Mouse (Mus musculus) cerebellum, adult 8-10 months (tissue): ENCODE data around the gene Asb2.

Experiments used
- DNase-seq: peaks from one replicate; pipeline ENCODE4 v3.0.0; 2022

The Asb2 gene

DNA sequence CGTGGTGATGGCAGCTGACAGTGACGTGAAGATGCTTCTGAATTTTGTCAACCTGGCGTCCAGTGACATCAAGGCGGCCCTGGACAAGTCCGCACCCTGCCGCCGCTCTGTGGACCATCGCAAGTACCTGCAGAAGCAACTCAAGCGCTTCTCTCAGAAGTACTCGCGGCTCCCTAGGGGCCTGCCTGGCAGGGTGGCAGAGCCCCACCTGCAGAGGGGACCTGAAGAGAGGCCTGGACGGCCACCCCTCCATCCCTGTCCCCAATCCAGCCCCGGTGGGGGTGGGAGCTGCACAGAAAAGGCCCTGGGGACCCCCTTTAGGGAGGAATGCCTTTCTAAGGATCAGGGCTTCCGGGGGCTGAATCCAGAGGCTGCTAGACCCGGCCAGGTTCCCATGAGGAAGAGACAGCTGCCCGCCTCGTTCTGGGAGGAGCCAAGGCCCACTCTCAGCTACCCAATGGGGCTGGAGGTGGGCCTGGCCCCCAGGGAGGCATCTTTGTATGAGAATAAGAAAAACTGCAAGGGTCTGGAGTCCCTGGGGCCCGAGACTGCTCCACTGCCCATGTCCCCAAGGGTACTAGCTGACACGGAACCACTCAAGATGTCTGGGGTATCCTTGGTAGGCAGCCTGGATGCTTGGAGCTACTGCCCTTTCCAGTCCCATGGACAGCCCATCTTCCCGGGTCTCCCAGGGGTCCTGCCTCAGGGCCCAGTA is 39.8 kb downstream of the Asb2 start:
- no peak for DNase-seq

DNA sequence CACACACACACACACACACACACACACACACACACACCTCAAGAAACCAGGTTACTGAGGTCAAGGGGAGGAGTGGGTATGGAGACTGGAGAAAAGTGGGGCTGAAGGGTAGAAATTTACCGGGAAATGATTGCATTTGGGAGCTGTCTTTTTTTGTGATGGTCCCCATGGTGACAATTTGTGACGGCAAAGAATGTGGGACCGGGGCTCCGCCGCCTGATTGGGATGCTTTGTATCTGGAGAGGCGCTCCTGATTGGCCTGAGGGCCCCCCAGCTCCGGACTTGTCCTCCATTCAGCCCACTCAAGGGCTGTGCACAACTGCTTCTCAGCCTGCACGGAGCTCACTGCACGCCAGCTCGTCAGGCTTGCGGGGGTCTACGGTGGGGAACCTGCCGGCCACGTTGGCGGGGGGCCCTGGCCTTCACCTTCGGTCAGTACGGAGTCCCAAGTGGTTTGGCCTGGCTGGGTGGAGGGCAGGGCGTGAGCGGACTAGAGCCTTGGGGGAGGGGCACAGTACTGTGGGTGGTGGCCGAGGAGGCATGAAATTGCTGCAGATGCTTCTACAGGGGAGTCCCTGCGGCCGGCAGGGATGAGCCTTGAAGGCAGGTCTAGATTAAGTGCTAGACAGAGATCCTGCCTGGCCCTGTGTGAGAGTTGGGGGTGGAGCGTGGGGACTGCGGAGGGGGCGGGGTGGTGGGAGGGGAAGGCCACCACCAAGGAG is 41.0 kb downstream of the Asb2 start:
- no peak for DNase-seq

DNA sequence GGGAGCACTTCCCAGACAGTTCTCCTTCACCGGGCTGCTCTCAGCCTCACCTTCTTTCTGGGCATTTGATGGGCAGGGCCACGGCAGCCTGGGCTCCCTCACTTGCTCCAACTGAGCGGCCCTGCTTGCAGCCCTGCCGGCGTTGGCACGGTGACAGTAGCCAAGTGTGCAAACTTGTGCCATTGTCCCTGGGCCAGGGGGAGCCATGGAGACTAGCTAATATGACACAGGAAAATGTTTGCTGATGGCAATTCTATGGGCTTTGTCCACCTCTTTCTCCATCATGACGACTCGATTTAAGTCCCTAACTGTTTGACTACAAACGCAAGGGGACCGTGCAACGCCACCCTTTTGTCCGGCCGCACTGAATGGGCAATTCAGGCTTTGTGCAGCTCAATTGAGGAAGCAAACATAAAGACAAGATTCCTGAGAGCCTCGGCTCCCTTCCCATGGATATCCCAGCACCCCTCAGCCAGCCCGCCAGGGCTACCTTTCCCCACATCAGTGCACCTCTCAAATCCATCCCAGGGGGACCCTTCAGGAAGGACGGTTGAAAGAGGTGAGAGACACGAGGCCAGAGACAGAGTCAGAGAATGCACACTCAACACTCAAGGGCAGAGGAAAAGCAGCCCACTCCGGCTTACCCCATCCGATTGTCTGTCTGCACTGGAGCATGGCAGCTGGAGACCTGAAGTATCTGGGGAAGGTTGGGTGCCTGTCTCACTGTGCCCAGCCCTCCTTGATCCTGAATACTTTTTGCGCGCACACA is 41.7 kb downstream of the Asb2 start:
- DNase-seq = no peak

DNA sequence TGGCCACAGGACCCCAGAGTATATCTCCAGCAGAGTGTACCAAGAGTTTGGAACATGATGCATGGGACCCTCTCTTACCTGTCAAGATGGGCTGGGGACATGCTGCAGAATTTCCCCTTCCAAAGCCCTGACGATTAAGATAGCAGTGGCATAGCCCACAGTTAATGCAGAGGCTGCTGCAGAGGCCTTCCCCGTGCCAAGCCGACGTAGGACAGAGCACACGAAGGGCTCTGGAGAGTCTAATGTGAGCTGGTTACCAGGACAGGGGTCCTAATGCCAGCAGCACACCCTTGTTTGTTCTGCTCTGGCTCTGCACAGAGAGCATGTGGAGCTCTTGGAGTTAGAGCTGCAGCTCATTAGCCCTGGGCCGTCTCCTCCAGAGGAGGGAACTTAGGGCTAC is 42.5 kb downstream of the Asb2 start:
- DNase-seq = no peak

DNA sequence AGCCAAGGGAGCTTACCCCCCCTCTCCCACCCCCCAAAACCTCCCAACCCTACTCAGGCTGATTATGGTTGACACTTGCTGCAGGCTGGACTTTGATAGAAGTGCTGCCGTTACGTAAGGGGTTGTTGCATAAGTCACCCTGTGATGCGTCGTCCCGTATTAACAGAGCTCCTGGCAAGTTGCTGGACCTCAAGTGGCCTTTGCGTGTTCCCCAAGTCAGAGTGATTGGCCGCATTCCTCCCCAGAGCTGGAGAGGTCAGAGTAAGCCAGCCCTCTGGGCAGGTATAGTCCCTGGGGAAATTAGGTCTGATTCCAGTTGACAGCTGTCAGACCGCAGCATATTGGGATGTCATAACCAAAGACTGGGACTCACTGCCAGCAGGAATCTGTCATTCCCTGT is 43.9 kb downstream of the Asb2 start:
- no peak for DNase-seq

DNA sequence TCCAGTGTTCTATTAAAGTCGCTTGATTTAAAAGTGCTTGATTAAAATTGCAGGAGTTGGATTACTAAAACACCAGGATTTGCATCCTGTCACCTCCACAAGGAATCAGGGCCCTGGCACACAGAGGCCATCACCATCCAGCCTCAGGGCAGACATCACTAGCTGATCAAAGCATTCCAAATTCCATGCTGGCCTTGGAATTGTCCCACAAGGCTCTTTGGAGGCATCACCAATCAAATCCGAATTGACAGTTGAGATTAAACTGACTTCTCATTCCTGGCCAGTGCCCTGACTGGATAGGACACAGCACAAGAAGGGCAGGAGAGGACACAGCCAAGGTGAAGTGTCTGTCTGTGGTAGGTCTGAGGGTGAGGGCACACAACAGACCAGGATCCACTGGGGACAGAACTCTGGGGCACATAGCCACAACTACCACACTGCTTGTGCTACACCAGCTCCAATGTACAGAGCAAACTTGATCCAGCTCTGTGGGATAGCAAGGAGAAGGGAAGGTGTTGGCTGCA is 45.0 kb downstream of the Asb2 start, which contains the start of gene Fam181a:
Gene Fam181a (plus strand): TSS at position 232 of the 524 bp plus-strand sequence.
- DNase-seq = no peak

DNA sequence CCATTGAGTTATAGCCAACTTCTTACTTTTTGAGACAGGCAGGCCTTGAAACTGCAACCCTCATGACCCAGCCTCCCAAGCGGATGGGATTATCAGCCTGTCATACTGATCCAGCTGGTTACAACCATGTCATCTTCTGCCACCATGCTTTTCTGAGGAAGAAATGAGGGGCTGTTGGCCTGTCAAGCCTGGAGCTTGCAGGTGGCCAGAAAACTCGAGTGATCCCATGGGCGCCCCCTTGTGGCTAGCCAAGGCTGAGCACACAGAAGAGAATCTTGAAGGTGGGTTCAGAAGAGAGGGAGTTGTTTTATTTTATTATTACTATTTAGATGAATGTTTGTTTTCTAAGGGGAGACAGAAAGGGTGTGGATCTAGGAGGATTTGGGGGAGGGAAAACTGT is 49.1 kb downstream of the Asb2 start:
- no peak for DNase-seq

DNA sequence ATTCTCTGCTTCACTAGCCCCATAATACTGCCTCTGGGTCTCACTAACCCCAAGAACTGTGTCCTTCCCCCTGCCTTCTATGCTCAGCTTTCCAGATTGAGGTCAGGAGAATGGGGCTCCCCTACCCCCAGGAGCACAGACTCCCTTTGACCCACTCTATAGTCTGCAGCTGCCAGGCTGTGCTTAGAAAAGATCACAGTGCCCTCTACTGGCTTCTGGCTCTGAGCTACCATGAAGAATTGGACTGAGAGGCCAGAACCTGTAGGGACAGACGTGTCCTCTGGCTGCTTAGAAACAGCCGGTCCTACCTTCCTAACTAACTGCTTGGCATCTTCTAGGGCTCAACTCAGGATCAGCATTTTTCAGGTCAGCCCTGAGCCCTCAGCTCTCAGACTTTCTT is 49.6 kb downstream of the Asb2 start:
- DNase-seq = no peak

DNA sequence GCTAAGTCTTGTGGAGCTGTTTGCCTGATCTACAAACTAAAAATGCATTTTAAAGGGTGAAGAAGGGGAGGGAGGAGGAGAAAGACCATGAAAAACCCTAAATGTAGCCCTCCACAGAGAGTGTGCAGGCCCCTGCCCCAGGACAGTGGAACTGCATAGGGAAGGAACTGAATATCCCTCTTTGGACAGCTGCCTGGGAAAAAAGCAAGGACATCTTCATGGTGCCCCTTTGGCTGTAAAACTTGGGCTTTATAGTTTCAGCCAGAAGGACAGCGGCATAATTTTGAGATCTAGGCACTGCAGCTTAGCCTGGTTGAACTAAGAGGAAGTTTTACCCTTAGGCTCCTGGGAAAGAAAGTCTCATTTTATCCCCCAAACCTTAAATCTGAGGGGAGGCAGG is 52.8 kb downstream of the Asb2 start:
- DNase-seq = no peak

DNA sequence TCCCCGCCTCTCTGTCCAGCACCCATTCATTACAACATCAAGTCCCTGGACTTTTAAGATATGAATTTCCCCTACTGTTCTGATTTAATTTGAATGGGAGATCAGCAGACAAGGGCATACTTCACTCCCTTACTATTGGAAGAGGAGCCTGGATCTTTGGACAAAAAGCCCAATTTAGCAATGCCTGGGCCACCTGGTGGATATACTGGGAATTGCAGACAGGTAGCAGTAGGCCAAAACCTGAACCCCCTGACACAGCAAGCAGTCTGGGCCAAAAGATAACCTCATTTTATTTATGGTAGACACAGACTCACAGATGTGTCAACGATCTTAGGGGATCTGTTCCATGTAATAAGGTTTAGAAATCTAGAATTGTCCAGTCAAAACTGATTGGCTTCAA is 54.2 kb downstream of the Asb2 start:
- peak; percentile 53 for DNase-seq

DNA sequence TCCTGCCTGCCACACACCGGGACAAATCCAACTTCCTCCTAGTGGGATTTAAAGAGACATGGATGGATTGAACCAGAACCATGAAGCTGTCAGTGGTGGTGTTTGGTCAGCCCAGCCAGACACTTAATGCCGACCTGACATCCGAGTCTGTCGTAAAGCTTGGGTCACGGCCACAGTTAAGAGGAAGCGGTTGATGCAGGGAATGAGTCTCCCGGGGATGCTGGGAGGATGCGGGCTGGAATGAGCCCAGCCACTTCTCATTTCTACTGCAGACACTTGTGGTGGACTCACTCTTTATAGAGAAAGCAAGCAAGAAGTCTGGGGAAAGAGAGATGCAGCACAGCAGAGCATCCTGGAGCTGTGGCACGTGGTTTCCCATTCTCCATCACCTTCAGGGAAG is 55.3 kb downstream of the Asb2 start:
- DNase-seq = no peak

DNA sequence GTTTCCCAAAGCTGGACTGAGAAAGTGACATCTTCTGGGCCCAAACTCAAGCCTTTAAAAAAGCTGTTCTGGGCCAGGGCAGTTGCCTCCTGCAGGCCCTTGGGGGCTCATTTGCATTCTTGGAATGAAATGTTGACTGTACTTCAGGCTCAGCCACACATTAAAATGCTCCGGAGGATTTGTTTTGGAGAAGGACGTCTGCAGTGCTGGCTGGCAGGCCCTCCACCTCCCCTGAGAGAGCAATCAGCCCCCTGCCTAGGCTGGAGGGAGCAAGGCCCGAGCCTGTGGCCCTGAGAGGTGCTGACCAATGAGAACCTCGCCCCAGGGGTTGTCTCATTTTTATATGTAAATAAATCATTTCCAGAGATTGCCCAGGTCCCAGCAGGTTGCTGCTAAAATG is 59.5 kb downstream of the Asb2 start:
- DNase-seq = no peak

DNA sequence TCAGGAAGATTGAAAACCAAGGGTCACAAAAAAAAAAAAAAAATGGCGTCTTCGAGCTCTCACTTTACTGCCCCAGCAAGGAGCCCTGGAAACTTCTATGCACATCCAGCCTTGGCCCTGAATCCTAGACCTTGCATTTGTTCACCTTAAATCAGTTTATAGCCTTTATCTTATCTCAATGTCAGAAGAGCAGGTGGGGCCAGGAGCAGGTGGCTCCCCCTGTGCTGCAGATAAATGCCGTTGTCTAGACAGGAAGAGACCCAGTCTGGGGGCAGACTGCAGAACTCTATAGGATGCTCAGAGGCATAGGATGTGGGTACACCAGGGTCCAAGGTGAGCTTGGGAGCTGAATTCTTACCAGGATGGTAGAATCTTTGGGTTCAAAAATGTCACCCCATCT is 63.4 kb downstream of the Asb2 start:
- DNase-seq = no peak

DNA sequence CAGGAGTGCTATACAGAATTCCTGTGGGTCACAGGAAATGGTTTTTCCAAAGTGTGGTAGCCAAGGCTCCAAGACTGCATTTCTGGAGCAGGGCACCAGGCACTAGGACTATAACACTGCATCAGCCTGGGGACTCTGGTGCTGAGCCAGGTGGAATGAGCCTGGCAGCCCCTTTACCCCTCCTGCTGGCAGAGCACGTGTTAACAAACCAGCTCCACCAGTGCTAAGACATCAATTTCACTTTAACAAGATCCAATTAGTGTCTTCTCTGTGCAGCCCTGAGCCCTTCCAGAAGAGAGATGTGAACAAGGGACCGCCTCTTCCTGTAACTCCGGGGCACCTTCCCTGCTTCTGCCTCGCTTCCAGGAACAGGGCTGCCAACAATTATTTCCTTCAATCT is 68.5 kb downstream of the Asb2 start:
- DNase-seq = no peak

DNA sequence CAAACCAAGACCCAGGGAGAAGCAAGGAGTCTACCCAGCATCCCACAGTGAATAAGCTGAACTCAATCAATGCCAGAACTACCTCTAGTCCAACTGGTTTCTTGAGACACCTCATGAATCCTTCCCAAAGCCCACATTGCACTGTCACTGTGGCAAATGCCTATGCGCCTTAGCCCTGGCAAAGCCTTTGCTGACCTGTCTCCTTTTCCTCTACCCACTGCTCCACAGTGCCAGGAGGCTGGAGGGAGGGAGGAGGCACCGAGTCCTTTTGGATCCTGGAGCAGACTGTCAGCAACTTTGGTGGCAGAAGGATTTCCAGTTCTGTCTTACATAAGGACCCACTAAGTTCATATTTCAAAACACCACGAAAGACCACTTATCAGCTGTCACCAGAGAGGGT is 72.4 kb downstream of the Asb2 start:
- no peak for DNase-seq

DNA sequence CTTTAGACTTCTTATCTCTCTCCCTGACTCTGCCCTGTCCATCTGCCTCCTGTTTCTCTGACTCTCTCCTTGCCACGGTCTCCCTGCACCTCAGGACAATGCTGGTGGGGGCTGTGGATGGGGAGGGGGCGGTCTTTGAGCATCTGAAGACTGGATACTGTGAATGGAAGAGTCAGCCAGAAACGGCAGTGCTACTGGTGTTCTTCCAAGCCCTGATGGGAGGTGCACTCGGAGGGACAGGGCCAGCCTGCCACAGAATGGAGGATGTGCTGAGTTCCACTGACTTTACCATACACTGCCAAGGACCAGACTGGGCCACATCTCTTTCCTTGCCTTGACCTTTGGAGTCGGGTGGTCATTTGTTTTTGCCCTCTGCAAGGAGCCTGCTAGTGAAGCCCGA is 72.9 kb downstream of the Asb2 start:
- no peak for DNase-seq

DNA sequence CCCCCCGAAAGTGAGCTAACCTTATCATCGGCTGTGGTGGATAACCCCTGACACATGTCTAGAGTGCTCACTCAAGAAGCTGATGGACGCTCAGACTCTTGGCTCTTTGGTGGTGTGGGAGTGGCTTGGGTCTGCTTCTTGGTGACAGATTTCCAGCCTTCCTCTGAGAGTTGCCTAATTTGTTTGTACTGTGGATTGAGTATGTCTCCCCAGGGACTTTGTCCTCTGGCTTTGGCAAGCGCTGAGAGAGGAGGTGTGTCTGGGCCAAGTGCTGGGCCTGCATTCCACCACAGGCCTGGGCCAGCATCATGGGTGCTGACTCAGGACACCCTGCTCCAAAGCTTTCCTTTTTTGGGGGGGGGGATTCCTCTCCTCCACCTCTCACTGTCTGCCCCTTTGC is 73.9 kb downstream of the Asb2 start:
- DNase-seq = no peak

DNA sequence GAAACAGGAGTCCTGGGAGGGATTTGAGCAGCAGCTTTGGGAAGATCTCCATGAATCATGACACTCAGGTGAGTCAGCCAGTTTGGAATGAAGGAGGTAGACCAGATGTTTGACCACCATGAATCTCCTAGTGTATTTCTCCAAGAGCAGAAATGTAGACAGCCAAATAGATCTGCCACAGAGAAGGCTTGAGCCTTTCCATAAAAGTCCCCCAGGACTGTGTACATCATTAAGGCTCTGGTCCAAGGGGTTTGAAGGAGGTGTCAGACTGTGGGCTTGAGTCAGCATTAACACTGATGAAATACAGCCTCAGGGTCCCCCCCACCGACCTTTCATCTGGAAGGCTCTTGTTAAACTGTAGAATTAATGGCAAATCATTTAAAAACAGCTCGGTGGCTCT is 74.3 kb downstream of the Asb2 start:
- no peak for DNase-seq

DNA sequence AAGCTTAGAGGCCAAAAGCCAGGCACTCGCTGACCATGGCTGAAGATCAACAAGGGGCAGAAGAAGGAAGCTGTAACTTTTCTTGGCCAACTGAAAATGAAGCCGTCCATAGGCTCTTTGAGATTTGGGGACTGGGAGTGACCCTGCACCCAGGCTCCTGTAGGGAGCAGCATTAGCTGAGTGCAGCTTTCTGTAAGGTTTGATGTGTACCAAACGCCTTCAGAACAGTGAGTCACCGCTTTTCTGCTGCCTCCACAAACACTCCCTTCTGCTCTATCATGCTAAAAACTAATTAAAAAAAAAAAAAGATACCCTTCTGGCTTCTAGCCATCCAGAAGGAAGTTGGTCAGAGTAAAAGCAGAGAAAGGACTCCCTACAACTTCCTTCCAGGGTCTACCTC is 79.4 kb downstream of the Asb2 start:
- DNase-seq = no peak

DNA sequence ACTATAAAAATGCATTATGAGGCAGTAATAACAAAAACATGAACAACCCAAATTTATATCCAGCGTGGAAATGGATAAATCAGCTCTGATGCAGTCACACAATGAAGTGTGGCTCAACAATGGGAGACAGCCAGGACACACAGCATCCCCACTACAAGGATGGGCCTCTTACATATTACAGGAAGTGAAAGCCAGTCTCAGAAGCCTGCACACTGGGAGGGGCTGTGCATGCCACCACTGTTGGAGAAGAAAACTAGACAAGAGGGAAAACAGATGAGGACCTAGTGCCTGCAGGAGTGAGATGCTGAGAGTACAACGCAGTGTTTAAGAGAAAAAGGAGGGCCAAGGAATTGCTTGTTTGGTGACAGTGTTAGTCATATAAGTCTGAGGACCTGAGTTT is 82.1 kb downstream of the Asb2 start:
- DNase-seq = no peak

DNA sequence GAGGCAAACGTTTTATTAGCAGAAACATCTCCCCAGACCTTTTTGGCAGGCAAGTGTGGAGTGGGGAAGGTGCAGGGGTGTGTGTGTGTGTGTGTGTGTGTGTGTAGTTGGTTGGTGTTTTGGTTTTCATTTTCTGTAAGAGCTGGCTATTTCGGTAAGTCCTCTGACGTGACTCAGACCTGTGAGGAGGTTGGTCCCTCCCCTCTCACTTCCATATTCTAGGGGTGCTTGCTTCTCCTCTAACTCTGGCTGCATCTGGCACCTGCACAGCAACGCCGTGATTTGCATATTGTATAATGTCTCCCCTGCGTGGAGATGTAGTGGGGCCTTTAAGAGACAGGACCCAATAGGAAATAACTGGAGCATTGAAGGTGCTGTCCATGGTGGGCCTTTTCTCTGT is 82.8 kb downstream of the Asb2 start:
- no peak for DNase-seq

DNA sequence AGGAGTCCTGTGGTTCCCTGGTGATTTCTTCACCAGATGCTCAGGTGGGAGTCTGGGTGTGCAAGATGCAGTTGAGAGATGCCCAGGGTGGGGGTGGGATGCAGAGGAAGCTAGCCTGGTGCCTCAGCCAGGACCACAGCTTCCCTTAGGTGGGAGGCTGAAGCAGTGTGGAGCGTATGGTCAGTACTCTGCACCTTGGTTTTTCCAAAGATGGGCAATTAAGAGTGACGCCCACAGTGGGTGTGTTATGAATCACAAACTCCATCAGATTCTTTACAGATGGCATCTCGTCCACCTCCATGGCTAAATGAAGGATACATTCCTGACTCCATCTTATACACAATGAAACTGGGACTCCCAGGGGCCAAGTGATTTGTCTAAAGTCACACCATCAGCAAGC is 83.6 kb downstream of the Asb2 start:
- no peak for DNase-seq
